ENCODE assay signal across 8 mouse cellular contexts in the genomic region with DNA sequence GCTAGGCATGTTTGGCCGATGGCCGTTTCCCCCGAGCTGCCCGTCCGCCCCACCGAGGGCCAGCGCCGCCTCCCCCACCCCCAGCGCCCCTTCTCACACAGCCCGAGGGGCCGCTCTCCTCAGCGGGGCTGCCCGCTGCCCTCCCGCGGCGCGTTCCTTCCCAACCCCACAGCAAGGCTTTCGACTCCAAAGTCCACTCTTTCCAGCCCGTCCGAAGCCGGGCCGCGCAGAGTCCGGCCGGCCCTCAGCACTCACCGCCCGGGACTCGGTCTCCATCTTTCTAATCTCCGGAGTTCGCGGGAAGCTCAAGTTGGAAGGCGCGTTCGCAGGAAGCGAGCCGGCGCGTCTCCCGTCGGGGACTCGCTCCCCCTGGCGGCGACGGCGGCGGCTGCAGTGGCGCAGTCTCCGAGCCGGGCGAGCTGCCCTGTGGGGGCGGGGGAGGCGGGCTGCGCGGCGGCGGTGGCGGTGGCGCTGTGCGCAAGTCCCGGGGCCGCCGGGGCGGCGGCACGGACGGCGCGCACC. TPM values are rescaled to one million over a fixed set of nuclear protein-coding genes. Genes with fewer than 3 reads are reported as not detected.
DNase-seq lines count a peak whose midpoint lies in the region; ATAC-seq and TF ChIP-seq lines count a peak whose summit lies in the region.

A gene (minus strand): TSS at position 426 of the 522 bp plus-strand sequence.

- WGBS in hindbrain, embryonic 10.5 days: 11% methylated on average over 68 of the region's 68 CpGs
- WGBS in lung, adult 2 months: 18% methylated on average over 64 of the region's 68 CpGs

- peak; percentile 83 for DNase-seq in ES-CJ7 (ENCODE audit: low read depth, low spot score)
- peak; percentile 5 for DNase-seq in cerebellum, adult 9-11 months
- DNase-seq in forelimb bud, embryonic 11.5 days (ENCODE audit: low read depth, low spot score): peak; percentile 56
- DNase-seq in hindbrain, embryonic 10.5 days (ENCODE audit: low spot score): peak; percentile 74
- peak; percentile 3 to 34 for DNase-seq in layer of hippocampus, adult 8-10 months (ENCODE audit: low spot score in 2 of 2)
- peak; percentile 67 for DNase-seq in lung, adult 2 months
- DNase-seq in testis, postnatal 10 days (ENCODE audit: low spot score): peak; percentile 92

- H3K27ac ChIP-seq in hindbrain, embryonic 10.5 days: peak within 1 kb of the TSS; percentile 66

- H3K27me3 ChIP-seq in hindbrain, embryonic 10.5 days (ENCODE audit: insufficient read depth, poor library complexity, severe bottlenecking): peaks cover 34% of the 10 kb centered on the region

- H3K4me1 ChIP-seq in hindbrain, embryonic 10.5 days (replicated peaks): peaks cover 12% of the 10 kb centered on the region
- no peaks in the 10 kb centered on the region for H3K4me1 ChIP-seq in lung, adult 2 months (ENCODE audit: control insufficient read depth, insufficient read depth, low read length)

- no peak for TF ChIP-seq POLR2A in lung, adult 2 months (IDR thresholded peaks at IDR 0.05; ENCODE audit: borderline replicate concordance, extremely low read depth, low read depth, low read length)

- H3K9me3 ChIP-seq in hindbrain, embryonic 10.5 days: peaks cover 10% of the 10 kb centered on the region

- TF ChIP-seq CTCF in lung, adult 2 months (IDR thresholded peaks at IDR 0.05; ENCODE audit: insufficient read depth, low read length): peak; percentile 18; the same call in 1 of the 2 replicates

- peak within 1 kb of the TSS; percentile 57 for H3K4me3 ChIP-seq in hindbrain, embryonic 10.5 days
- H3K4me3 ChIP-seq in lung, adult 2 months (replicated peaks; ENCODE audit: extremely low read depth, low read depth, low read length): peak within 1 kb of the TSS; percentile 58

- peak; percentile 60 for ATAC-seq in neutrophil, adult 5-6 weeks (ENCODE audit: extremely low read depth, insufficient number of reproducible peaks, low FRiP score, poor library complexity, severe bottlenecking)

- H3K36me3 ChIP-seq in hindbrain, embryonic 10.5 days: no peaks in the 10 kb centered on the region

RNA-seq across cellular contexts. Expression of the gene that starts here (rescaled TPM):
- polyA plus RNA-seq in hindbrain, embryonic 10.5 days (2016; fragmentation: Nextera tagmentation; extraction: Ambion mirVana): 0.17 and 0.26 TPM in 2 replicates
- under 1 TPM in 3 of 4 experiments, not detected in 1; 0.45 to 0.77 (median 0.75) TPM for total RNA-seq in layer of hippocampus, adult 8-10 months (2022)
- 0.27 TPM in 1 of 2 replicates, not detected in the other for polyA plus RNA-seq in lung, adult 2 months (2012; rRNA removed)
- total RNA-seq in neutrophil, adult 5-6 weeks (2017): 2.4 TPM in 1 of 2 replicates, not detected in the other

Comparison
In these comparisons a context has a peak if more than half of its experiments do, and no peak if none do; other contexts are left out.
1. Peak in every context shown above with its lines: DNase-seq, ATAC-seq, H3K4me3 ChIP-seq and H3K27ac ChIP-seq.
2. Peak in DNase-seq, H3K4me3 ChIP-seq and H3K27ac ChIP-seq in hindbrain, embryonic 10.5 days; RNA of the gene not detected or under 1 TPM.
3. Peak in DNase-seq in layer of hippocampus, adult 8-10 months; RNA of the gene not detected or under 1 TPM.
4. Peak in DNase-seq and H3K4me3 ChIP-seq in lung, adult 2 months; RNA of the gene not detected or under 1 TPM.
5. DNase-seq: peak in every context shown above with its lines; median percentile 92 in testis, postnatal 10 days; 83 in ES-CJ7; 74 in hindbrain, embryonic 10.5 days; 67 in lung, adult 2 months; 56 in forelimb bud, embryonic 11.5 days; 18 in layer of hippocampus, adult 8-10 months; 5 in cerebellum, adult 9-11 months.